Mouse (Mus musculus): Measurements from ENCODE around the gene Rsu1.

DNA sequence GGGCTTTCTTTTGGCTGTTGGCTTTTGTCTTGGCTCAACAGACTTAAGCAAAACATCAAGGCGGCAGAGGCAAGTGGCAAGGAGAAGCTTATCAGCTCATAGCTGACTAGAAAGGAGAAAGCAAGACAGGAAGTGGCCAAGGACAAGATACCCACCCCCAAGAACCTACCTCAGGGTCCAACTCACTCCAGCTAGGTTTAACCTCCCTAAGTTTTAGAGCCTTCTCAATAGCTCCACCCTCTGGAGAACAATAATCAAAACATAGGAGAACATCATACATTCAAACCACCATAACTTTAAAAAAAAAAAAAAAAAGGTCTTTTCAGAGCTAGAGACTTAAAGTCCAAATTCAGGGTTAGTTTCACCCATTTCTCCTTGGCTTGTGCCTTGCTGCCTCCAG lies 79.1 kb downstream of the Rsu1 start:
- TF ChIP-seq POLR2A (IDR thresholded peaks at IDR 0.05; ENCODE audit: low read depth, low read length): no peak
- TF ChIP-seq CTCF (IDR thresholded peaks at IDR 0.05; ENCODE audit: extremely low read depth, insufficient read depth, insufficient read length, insufficient replicate concordance): no peak
